Mouse (Mus musculus): ENCODE data around the gene Hhat.

DNA sequence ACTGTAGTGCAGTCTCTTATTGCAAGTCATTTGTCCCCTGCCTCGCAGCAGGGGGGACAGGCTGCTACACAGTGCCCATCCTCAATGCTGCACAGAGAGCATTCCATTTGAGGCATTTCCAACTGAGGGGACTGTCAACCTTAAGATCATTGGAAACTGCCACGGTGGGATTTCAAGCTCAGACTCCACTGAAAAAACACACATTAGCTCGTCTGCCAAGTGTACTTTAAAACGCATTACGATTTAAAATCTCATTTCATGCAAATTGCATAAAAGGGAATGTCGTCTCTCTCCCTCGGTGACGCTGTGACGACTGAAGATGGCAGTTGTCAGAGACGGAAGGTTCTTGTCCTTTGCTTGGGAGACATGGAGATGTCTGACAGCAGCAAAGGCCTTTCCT, 50.9 kb downstream of the Hhat start:
- TF ChIP-seq CTCF (IDR thresholded peaks at IDR 0.05; ENCODE audit: low read depth), result no peak
- no peak for TF ChIP-seq EP300 (IDR thresholded peaks at IDR 0.05; ENCODE audit: low read depth)

Data from heart, postnatal 0 days (tissue).